Mouse (Mus musculus): ENCODE data around the gene Serpine2. TPM values are rescaled to one million over a fixed set of nuclear protein-coding genes. Genes with fewer than 3 reads are reported as not detected.

Gene Serpine2
- 6.9 and 38.2 TPM in 2 replicates for total RNA-seq (2015; ENCODE audit: low replicate concordance)
- total RNA-seq (2017; ENCODE audit: low replicate concordance), result 3.3 and 6.8 TPM in 2 replicates

DNA sequence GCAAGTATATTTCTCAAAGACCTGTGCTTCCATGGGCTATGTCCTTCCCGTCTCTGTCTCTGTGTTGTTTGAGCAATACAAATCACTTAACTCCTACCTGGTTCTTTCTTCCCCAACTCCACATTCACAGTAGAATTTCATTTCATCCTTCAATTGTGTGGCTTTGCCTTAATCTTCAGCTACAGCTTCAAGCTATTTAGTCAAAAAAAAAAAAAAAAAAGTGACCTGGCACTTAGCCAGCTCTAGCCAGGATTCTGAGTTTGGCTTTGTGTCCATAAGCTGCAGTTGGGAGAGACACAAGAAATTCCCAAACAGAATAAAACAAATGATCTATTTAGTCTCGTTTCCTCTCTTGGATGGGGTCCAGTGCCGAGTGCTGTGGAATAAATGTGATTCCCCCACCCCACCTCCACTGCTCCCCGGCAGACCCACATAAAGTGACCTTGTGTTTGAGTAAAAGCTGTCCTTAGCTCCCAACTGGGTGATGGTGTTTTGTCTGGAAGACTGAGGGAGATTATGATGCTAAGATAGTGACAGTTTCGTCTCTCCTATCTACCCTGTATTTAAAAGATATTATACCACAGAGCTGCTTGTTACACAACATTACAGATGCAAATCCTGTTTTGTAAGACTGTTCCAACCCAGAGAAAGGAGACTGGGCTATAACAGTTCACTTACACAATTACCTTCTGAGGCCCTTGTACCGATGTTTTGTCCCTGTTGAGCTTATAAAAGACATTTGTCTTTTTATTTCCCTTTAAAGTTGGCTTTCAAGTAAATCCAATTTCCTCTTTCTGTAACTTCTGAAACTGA is at the start of gene Serpine2:
Gene Serpine2 (minus strand): TSS at position 51 of the 813 bp plus-strand sequence.
- no peak for ATAC-seq (replicated peaks; ENCODE audit: low FRiP score, poor library complexity, severe bottlenecking)

DNA sequence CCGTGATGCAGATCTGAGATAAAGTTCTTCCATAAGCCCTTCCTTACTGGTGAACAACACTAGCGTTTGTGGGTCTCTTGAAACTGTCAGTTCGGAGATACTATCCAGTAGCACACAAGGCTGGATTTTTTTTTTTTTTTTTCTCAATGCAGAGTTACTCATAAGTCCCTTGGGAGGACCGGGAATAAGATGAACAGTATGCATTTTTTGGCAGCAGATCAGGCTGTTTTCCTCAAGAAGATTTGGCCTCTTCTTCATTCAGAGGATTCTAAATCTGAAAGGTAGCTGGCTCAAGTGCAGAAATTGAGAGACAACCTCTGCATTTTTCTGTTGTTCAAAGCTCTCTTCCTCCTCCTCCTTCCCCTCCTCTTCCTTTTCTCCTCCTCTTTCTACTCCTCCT is 46.8 kb upstream of the Serpine2 start:
- no peak for ATAC-seq (replicated peaks; ENCODE audit: low FRiP score, poor library complexity, severe bottlenecking)

DNA sequence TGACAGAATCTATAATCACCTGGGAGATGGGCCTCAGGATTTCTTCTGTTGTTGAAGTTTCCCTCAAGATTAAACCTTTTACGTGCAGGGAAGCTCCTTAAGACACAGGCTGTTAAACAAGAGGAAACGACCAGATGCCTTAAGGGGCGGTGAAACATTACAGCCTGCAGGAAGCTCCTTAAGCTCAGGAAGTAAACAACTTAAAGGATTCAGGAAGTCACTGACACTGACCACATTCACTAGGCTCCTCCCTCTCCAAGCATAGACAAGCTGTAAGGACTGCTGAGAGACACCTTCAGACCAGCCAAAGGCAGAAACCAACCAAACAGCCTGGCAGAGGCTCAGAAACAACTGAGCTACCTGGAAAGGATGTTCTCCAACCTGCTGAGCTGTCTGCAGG is 44.3 kb upstream of the Serpine2 start:
- ATAC-seq (replicated peaks; ENCODE audit: low FRiP score, poor library complexity, severe bottlenecking), result no peak

DNA sequence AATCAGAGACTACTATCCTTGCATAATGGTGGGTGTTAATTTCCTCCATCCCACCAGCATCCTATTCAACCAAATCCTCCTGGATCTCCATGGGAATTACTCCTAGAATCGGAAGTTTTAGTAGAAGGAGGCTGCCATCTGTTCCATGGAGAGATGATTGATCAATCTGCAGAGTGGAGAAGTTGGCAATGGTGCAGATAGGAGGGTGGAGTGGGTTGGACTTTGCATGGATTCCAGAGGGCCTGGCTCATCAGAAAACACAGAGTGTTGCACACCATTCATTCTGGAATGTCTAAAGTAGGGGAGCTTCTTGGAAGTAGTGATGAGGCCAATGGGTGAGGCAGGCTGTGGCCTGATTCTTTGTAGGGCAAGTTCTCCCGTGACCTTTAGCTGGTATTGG is 41.9 kb upstream of the Serpine2 start:
- ATAC-seq (replicated peaks; ENCODE audit: low FRiP score, poor library complexity, severe bottlenecking), result no peak

DNA sequence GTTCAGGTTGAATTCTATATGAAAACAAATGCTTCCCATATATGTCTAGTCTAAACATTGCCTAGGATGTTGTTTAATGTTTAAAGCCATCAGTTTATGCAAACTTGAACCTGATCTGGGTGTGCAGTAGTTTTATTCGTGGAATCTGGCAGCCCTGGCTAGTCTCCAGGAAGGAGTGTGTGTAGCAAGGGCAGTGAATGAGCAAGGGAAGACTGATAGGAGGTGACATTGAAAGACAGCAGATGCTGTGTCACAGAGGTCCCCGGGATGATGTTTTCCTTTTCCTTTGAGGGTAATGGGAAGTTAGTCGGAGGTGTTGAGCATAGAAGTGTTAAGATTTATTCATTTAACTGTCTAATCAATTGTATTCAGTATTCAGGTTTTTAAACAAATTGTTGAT is 21.7 kb upstream of the Serpine2 start:
- no peak for ATAC-seq (replicated peaks; ENCODE audit: low FRiP score, poor library complexity, severe bottlenecking)

DNA sequence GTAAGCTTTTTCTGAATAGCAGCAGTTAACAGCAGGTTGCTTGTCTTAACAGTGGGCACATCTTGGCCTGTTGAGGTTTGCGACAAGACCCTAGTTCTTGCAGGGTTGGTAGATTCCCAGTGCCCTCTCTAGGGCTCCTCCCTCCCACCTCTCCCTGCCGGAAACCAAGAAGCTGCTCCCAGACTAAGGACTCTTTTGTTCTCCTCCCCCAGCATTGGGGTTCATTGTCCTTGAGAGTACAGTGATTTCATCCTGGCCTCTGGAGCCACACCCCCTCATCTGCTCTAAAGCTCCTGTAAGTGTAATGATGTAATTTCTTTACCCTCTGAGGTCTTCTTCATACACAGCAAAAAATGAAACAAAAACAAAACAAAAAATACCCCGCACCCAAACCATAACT is 13.8 kb upstream of the Serpine2 start:
- no peak for ATAC-seq (replicated peaks; ENCODE audit: low FRiP score, poor library complexity, severe bottlenecking)

DNA sequence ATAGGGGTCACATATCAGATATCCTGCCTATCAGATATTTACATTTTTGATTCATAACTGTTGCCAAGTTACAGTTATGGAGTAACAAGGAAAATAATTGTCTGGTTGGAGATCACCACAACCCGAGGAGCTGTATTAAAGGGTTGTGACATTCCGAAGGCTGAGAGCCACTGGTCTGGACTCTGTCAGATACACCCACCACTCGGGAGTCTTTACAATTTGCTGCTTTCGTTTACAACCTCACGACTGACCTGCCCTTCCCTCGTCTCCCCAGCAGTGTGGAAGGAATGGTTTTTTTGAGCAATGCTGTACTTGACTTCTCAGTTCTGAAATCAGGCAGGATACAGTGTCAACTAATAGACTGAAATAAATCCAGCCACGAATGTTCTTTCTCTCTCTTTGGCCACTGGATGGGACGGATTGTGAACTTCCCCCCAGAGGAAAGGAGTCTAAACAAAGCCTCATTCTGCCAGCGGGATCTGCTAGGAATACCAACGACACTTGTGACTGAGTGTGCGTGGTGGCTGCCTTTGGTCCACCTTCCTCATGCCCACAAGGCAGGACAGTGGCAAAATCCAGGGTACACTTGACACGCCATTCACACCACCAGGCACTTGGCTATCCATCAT is 455 bp downstream of the Serpine2 start:
- ATAC-seq (replicated peaks; ENCODE audit: low FRiP score, poor library complexity, severe bottlenecking), result no peak

DNA sequence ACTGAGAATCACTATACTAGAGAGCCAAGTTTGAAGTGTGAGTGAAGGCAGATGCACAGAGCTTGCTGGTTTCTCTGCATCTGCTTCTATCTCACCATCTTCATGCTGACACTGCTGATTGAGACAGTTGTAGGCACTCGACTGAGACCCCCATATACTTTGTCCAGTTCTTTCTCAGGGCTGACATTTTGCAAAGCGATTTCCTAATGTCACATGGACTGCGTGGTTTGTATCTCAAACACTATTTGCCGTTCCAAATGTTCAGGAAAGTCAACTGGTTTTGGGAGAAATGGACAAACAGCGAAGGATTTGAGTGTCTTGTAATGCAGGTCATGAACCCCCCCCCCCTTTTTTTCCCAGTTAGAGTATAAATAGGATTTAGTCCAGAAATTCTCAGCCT is 1.0 kb downstream of the Serpine2 start:
- no peak for ATAC-seq (replicated peaks; ENCODE audit: low FRiP score, poor library complexity, severe bottlenecking)

DNA sequence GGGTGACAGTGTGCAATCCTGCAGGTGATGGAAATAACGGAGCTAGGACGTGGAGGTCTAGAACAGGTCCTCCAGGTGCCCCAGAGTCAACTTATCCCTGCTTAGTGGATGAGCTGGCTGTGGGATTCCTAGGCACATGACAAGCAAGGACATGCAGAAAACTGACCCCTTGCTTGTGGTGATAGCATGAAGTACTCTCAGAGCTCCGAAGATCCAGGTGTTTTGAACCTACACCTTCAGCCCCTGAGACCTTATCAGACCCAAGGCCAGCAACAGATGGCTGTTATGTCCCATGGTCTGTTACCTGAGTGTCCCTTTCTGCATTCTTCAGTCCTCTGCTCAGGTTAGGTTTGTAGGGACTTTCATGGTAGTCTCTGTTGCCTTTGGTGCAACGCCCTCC is 2.0 kb downstream of the Serpine2 start:
- no peak for ATAC-seq (replicated peaks; ENCODE audit: low FRiP score, poor library complexity, severe bottlenecking)

DNA sequence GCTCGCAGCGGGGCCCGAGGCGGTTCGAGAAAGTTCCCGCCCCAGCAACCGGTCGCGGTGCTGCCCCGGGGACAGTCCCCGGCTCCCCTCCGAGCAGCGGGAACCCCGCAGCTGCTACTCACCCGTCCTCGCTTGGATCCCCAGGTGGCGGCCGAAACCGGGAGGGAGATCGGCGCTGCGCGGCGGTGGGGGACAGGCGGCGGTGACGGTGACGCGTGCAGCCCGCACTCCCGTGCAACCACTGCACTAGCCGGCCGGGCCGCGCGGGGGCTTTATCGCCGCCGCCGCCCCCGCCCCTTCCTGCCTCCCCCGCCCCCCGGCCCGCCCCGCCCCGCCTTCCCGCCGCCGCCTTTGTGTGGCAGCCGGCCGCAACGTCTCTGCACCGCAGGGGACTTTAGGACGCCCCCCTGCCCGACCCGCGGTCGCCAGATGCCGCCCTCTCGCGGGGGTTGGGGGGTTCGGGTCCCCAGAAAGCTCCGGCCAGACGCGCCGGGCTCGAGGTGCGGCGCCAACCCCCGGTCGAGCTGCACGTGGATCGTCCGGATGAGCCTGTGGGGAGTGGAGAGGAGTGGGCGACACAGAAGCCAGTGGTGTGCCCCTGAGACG is 2.5 kb downstream of the Serpine2 start:
- ATAC-seq (replicated peaks; ENCODE audit: low FRiP score, poor library complexity, severe bottlenecking), result no peak

DNA sequence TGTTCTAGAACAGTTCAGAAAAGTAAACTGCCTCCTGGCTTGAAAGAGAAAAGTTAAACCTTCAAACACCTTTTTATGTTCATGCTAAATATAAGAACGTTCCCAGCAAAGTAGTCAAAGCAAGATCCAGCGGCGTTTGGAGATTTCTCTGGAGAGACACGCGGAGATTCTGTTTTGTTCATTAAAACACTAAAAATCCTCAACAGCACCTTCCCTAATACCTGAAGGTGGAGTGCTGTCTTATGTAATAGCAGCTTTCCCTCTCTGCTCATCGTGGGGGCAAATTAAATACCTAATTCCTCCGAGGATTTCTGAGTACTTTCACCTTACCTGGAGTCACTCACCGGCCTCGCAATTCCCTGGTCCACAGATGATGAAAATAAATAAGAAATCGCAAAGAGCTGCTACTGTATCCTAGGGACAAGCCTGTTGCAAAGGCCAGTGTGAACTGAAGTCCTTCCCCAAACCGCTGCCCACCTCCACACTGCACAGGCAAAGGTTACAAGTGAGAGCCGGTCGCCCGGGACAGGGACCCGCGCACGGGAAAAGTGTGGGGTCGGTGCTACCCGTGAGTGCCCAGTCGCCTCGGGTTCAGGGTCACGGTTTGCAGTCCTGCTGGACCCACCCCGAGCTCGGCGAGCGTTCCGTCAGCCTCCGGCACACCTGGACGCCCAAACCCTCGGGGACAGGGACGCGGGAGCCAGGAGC is 3.1 kb downstream of the Serpine2 start:
- ATAC-seq (replicated peaks; ENCODE audit: low FRiP score, poor library complexity, severe bottlenecking), result no peak

DNA sequence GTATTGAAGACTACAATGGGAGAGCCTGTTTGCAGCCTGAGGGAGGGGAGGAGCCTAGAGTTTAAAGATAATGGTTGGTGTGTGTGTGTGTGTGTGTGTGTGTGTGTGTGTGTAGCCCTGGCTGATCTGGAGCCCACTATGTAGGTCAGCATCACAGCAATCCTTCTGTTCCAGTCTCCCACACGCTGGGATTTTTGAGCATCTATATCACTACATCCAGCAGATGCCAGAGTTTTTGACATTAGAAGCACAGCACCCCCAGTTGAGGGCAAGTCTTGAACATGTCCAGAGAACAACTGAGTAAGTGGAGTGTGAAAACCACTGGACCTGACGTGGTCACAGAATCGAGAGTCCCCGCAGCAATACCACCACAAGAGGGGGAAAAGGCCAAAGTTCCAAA is 4.2 kb downstream of the Serpine2 start:
- no peak for ATAC-seq (replicated peaks; ENCODE audit: low FRiP score, poor library complexity, severe bottlenecking)

DNA sequence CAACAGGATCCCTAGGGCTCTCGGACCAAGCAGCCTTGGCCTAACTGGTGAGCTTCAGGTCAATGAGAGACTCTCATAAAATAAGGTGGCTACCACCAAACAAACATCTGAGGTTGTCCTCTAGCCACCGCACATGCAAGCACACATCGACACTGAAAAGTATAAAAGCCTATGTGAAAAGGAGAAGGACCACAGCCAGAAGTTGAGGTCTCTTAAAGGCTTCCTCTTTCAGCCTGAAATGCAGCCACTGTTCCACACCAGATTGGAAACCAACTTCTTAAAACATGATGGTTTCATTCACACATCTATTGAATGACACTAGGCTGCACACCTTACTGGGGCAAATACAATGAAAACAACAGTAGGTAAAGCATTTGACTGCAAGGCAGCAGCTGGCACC is 7.5 kb downstream of the Serpine2 start:
- no peak for ATAC-seq (replicated peaks; ENCODE audit: low FRiP score, poor library complexity, severe bottlenecking)

DNA sequence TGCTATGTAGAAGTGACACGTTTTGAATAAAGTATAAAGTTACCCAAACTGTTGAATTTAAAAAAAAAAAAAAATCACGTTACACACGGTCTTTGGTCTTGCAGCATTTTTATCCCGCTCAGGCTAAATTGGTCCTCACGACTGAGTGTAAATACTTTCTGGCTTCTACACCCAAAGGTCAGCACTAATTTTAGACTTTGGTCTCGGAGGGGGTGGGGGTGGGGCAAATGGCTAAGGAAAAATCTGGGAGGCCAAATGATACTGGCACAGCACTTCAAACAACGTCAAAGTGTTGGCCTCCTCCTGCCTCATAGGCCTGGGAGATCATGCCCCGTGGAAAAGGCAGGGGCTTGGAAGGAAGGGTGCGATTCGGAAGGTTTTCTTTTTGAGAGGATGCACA is 10.6 kb downstream of the Serpine2 start:
- no peak for ATAC-seq (replicated peaks; ENCODE audit: low FRiP score, poor library complexity, severe bottlenecking)

DNA sequence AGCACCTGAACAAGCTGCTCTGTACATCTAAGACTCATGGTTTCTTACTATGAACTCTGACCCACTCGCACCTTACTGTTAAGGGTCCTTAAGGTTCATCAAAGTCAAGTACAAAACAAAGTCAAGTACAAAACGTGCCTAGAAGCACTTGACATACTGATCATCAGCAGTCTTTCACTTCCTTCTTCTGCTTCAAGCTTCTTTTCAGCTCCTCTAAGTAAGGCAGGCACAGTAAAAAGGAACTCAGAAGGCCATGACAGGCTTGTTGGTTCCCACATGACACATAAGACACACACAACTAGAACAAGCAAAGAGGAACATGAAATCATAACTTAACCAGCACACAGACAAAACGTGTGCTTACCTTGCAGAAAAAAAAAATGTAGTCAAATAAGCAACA is 12.3 kb downstream of the Serpine2 start:
- ATAC-seq (replicated peaks; ENCODE audit: low FRiP score, poor library complexity, severe bottlenecking), result no peak

DNA sequence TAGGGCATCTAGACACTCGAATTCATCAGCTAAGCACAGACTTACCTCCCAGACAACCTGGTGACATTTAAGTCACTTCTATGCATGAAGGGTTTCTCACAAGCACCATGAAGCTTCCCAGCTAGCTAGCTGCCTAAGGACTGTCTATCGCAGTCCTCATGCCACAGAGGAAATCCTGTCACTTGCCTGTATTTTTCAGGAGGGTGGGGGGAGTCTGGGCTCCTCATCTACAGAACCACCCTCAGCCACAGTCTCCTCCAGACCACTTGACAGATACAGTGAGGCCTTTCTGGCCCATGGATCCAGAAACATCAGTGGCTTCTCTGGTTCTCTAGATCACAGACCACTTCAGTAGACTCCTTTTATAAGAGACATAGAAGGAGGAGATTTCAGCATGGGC is 14.1 kb downstream of the Serpine2 start:
- no peak for ATAC-seq (replicated peaks; ENCODE audit: low FRiP score, poor library complexity, severe bottlenecking)

DNA sequence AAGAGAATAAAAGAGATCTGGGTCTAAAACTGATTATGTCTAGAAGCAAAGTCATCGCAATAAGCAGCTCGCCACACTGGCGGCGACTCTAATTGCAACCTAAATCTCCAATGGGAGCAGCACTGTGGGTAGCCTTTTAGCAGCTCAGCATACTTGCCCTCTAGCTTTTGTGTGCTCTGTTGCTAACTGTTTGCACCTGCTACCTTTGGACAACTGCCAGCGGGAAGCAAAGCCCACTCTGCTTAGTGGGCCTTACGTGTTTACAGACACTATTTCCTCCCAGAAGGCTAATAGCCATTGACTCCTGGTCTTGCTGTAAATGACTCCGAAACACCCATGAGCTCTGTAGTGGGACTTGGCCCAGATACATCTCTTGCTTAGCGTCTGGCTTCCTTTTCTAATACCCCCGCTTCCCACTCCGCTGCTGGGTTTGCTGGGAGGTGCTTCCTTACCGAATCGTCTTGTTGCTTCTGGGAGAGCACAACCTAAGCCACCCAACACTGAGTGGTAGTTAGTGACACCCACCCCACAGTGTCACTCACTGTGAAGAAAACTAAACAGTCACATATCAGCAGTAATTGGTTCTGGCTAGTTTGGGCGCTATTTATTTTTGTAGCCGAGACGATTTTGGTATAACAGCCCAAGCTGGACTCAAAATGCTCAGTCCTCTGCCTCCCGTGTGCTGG is 28.1 kb downstream of the Serpine2 start:
- no peak for ATAC-seq (replicated peaks; ENCODE audit: low FRiP score, poor library complexity, severe bottlenecking)

DNA sequence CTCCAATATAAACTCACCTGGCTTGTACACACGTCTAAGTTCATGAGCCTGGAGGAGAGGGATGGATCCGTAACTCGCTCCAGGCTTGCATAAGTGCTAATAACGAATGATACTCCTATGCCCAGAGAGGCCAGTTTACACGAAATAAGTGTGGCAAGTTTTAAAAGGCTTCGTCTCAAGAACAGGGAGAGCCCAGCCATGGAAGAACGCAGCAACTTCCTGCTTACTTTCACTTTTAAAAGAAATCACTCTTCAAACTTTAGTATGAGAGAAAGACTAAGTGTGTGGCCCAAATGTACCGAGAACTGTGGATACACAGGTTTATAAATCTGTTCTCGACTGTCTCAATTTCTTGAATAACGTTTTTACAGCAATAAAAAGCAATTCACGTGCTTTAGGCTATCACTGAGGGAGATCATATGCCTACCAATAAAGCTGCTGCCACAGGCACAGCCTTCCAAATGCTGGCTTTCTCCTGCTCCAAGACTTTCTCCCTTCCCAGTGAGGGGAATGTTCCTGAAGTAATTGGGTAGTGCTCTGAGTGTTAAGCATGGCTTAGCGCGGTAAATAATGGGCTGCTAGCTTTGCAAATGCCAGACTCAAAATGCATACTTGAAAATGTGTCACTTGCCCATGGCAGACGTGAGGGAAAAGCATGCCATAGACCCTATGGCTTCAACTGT is 36.9 kb downstream of the Serpine2 start:
- ATAC-seq (replicated peaks; ENCODE audit: low FRiP score, poor library complexity, severe bottlenecking), result no peak

DNA sequence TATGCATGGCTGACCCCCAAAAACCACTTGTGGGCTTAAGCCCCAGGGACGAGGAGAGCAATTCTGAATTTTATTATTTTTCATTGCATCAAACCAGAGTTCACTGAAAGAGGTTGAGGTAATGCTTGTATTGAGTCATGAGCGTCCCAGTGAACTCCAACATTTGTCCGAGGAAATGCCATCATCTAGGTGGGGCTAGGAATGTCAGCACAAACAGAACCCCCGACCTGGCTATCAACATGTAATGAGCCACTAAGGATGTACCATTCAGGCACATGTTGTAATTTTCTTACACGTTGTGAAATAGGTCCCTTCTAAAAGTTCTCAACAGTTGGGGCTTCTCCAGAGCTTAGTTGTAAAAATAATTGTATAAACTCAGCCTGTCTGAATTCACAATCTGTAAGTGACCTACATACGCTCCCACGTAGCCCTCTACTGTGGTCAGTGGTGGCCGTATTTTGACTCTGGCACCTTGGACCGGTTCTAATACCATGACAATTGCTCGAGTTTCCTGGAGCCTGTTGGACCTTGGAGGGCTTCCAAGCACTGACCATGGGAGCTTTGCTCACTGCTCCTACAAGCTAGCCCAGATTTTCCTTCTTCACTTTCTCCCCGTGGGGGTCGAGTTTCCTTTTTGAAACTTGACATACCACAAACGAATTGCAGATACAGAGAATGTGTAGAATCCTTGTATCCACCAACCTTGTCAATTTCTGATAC is 38.0 kb downstream of the Serpine2 start:
- no peak for ATAC-seq (replicated peaks; ENCODE audit: low FRiP score, poor library complexity, severe bottlenecking)

Measured in erythroblast, adult 5-6 weeks (primary cell).